Mouse (Mus musculus) ES-E14 (cell line): ENCODE measurements at regions not wholly inside any gene's neighbourhood (a gene's known extent, or its start where the extent isn't known, plus 50 kb on each side); places are given as distances from the start of the nearest gene placed in this dataset.

ENCODE experiments used
- DNase-seq: peaks from one replicate; pipeline ENCODE4 v3.0.0-alpha.2; 2013; ENCODE audit warnings: low read depth, low spot score
- H3K27ac ChIP-seq: 2 replicates; pipeline ENCODE4 v1.5.1; 2012; ENCODE audit warnings: low read depth, mild to moderate bottlenecking, low read length, moderate library complexity, mixed read lengths; ENCODE audit not compliant: poor library complexity, insufficient read depth, severe bottlenecking
- H3K36me3 ChIP-seq: 2 replicates; pipeline ENCODE4 v1.6.1; 2012; ENCODE audit warnings: mild to moderate bottlenecking, low read length, moderate library complexity, mixed read lengths; ENCODE audit not compliant: control insufficient read depth, poor library complexity, insufficient read depth, severe bottlenecking
- H3K4me1 ChIP-seq, 2 experiments: fragments of 150-350 bp in 1 of 2; sonication (generic) in 1 of 2; 2 replicates each; pipeline ENCODE4 v1.6.1; 2012; ENCODE audit warnings: low read length in 2 of 2, mild to moderate bottlenecking in 1 of 2, mixed read lengths in 1 of 2; ENCODE audit not compliant: control insufficient read depth in 2 of 2, insufficient read depth in 2 of 2, poor library complexity in 1 of 2
- H3K4me3 ChIP-seq, 2 experiments: fragments of 150-350 bp in 1 of 2; sonication (generic) in 1 of 2; 2 replicates each; pipeline ENCODE4 v1.5.1; 2012; ENCODE audit warnings: low read length in 2 of 2, low read depth in 1 of 2, mild to moderate bottlenecking in 1 of 2, mixed read lengths in 1 of 2; ENCODE audit not compliant: insufficient read depth in 1 of 2, poor library complexity in 1 of 2, severe bottlenecking in 1 of 2
- H3K9ac ChIP-seq: 2 replicates; pipeline ENCODE4 v1.6.1; 2012; ENCODE audit warnings: low read depth, mild to moderate bottlenecking, low read length, mixed read lengths; ENCODE audit not compliant: poor library complexity, insufficient read depth, severe bottlenecking
- H3K9me3 ChIP-seq: fragments of 150-350 bp; sonication (generic); 2 replicates; pipeline ENCODE4 v1.6.1; 2012; ENCODE audit warnings: low read depth, mild to moderate bottlenecking, low read length; ENCODE audit not compliant: control insufficient read depth, insufficient read depth
- CHD2 ChIP-seq: IDR thresholded peaks from 2 replicates; pipeline ENCODE4 v1.6.1; 2014; ENCODE audit warnings: mild to moderate bottlenecking, low read depth, low read length, inconsistent platforms
- HCFC1 ChIP-seq: IDR thresholded peaks from 2 replicates; pipeline ENCODE4 v1.6.1; 2012; ENCODE audit warnings: low read length, inconsistent platforms, borderline replicate concordance; ENCODE audit not compliant: insufficient read depth
- MAFK ChIP-seq: IDR thresholded peaks from 2 replicates; pipeline ENCODE4 v1.6.1; 2014; ENCODE audit warnings: mild to moderate bottlenecking, low read depth, low read length, inconsistent platforms; ENCODE audit not compliant: insufficient read depth
- ZC3H11A ChIP-seq: IDR thresholded peaks from 2 replicates; pipeline ENCODE4 v1.6.1; 2012; ENCODE audit warnings: low read depth, mild to moderate bottlenecking, inconsistent platforms, low read length, borderline replicate concordance
- ZNF384 ChIP-seq: IDR thresholded peaks from 2 replicates; pipeline ENCODE4 v1.6.1; 2012; ENCODE audit warnings: low read depth, low read length, inconsistent platforms
- in situ Hi-C, 2 experiments: fragments of 600-800 bp; cut with MboI; formaldehyde crosslinking; loops; one replicate each; pipeline ENCODE4 v1.15.1; 2025; ENCODE audit warnings: low sequenced_read_pairs in 2 of 2, inconsistent platforms in 1 of 2; ENCODE audit not compliant: unreplicated experiment in 2 of 2

GRCm38 (mm10) chr11:7827402-7827801 is 613.7 kb upstream of the Igfbp3 start:
- TF ChIP-seq HCFC1 = no peak
- no peak for TF ChIP-seq MAFK
- no peak for TF ChIP-seq CHD2
- no peak for TF ChIP-seq ZC3H11A
- no peak for TF ChIP-seq ZNF384
- H3K27ac ChIP-seq = no peak overlapping the region
- H3K9me3 ChIP-seq = no peaks in the 10 kb centered on the region
- no peak overlapping the region for H3K4me3 ChIP-seq
- H3K4me1 ChIP-seq = no peaks in the 10 kb centered on the region; a peak in 1 of 4 replicates
- H3K9ac ChIP-seq = no peak overlapping the region
- H3K36me3 ChIP-seq = no peaks in the 10 kb centered on the region
- in situ Hi-C loops = no loop called here
- DNase-seq = no peak

GRCm38 (mm10) chr11:7815750-7816149 is 602.0 kb upstream of the Igfbp3 start:
- no peaks in the 10 kb centered on the region for H3K9me3 ChIP-seq
- H3K36me3 ChIP-seq = no peaks in the 10 kb centered on the region
- TF ChIP-seq ZC3H11A = no peak
- no peak for TF ChIP-seq CHD2
- TF ChIP-seq HCFC1 = no peak
- TF ChIP-seq MAFK = no peak
- no peak for TF ChIP-seq ZNF384
- H3K4me3 ChIP-seq = no peak overlapping the region
- no peak overlapping the region for H3K27ac ChIP-seq
- no peak overlapping the region for H3K9ac ChIP-seq
- H3K4me1 ChIP-seq = no peaks in the 10 kb centered on the region
- in situ Hi-C loops = no loop called here
- DNase-seq = no peak

DNA sequence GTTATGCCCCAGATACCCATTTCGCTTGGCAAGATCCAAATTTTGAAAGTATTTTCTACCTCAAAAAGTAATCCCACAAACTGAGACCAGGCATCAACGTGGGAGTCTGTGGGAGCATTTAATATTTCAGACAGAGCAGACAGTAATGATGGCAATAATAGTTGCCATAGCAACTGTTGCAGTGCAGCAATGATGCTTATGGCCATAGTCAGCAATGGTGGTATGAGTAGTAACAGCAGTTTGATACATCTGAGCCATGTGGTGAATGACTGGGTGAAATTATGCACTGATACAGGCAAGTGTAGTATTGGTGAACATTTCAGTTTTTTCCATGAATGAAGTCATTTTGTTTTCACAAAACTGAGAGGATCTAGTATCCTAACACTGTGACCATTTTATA is 600.8 kb upstream of the Igfbp3 start:
- no peaks in the 10 kb centered on the region for H3K4me1 ChIP-seq
- in situ Hi-C loops = no loop called here
- no peak overlapping the region for H3K27ac ChIP-seq
- H3K9me3 ChIP-seq = no peaks in the 10 kb centered on the region
- no peak for DNase-seq
- TF ChIP-seq ZNF384 (no peak), ZC3H11A (no peak), MAFK (no peak), HCFC1 (no peak), CHD2 (no peak)
- H3K4me3 ChIP-seq = no peak overlapping the region
- H3K36me3 ChIP-seq = no peaks in the 10 kb centered on the region
- no peak overlapping the region for H3K9ac ChIP-seq

DNA sequence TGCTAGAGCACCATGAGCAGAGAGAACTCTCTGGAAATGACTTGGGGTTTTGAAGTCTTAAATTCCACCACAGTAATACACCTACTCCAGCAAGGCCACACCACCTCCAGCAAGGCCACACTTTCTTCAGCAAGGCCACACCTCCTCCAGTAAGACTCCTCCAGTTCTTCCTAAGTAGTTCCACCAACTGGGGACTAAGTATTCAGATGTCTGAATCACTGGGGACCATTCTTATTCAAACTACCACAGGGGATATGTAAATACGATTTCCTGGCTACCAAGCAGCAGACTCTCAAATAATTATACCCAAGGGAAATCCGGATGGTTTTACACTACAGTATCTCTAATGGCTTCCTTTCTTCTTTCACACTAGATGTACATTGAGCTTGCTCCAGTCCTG is 598.7 kb upstream of the Igfbp3 start:
- in situ Hi-C loops = no loop called here
- DNase-seq = peak; percentile 1
- H3K4me1 ChIP-seq = no peaks in the 10 kb centered on the region
- no peak for TF ChIP-seq ZC3H11A
- no peak for TF ChIP-seq MAFK
- TF ChIP-seq HCFC1 = no peak
- no peak for TF ChIP-seq ZNF384
- no peak for TF ChIP-seq CHD2
- no peak overlapping the region for H3K27ac ChIP-seq
- no peaks in the 10 kb centered on the region for H3K36me3 ChIP-seq
- H3K9ac ChIP-seq = no peak overlapping the region
- H3K9me3 ChIP-seq = no peaks in the 10 kb centered on the region
- no peak overlapping the region for H3K4me3 ChIP-seq

DNA sequence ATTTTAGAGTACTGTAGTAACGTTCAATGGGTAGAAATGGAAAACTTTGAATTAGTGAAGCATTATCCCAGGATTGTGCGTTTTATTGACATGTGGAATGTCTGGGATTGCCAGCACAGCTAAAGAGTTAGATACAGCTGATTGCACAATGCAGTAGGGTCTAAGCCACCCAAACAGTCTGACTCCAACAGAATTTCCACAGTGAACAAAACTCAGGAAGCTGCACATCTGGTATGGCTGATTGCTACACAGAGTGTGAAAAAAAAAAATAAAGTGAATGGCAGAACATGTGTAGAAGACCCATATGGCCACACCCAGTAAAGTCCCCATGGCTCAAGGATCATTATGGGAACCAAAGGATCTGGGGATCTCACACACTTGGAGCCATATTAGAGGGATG is 596.0 kb upstream of the Igfbp3 start:
- no peak overlapping the region for H3K4me3 ChIP-seq
- in situ Hi-C loops = no loop called here
- no peaks in the 10 kb centered on the region for H3K36me3 ChIP-seq
- H3K9me3 ChIP-seq = no peaks in the 10 kb centered on the region
- no peak overlapping the region for H3K27ac ChIP-seq
- TF ChIP-seq MAFK (no peak), CHD2 (no peak), ZNF384 (no peak), HCFC1 (no peak), ZC3H11A (no peak)
- no peak for DNase-seq
- no peak overlapping the region for H3K9ac ChIP-seq
- H3K4me1 ChIP-seq = no peaks in the 10 kb centered on the region
